Mouse (Mus musculus) lung, postnatal 0 days (tissue): ENCODE results near the gene Gipc3.

Experiments
- CTCF ChIP-seq: IDR thresholded peaks from 2 replicates; pipeline ENCODE4 v1.5.1; 2016; ENCODE audit warnings: antibody characterized with exemption, mild to moderate bottlenecking
- EP300 ChIP-seq: IDR thresholded peaks from 2 replicates; pipeline ENCODE4 v1.6.1; 2016; ENCODE audit warnings: antibody characterized with exemption, mild to moderate bottlenecking, control low read depth

- TF ChIP-seq CTCF: no peak
- no peak for TF ChIP-seq EP300
Observed at GRCm38 (mm10) chr10:81322444-81322843, 20.6 kb downstream of the Gipc3 start.
